Comparison of ENCODE assay signal across 8 mouse cellular contexts in genomic region chrX:82814618-82815017, GRCm38 (mm10).
DNase-seq lines count a peak whose midpoint lies in the region; ATAC-seq and TF ChIP-seq lines count a peak whose summit lies in the region.

No protein-coding gene starts in this region.

- no peaks in the 10 kb centered on the region for H3K36me3 ChIP-seq in lung, embryonic 14.5 days (ENCODE audit: insufficient read depth)

- H3K27ac ChIP-seq in lung, embryonic 14.5 days (ENCODE audit: low read depth) = no peak overlapping the region

- H3K27me3 ChIP-seq in lung, embryonic 14.5 days (ENCODE audit: insufficient read depth, low read length) = no peaks in the 10 kb centered on the region

- ATAC-seq in lung, embryonic 14.5 days (ENCODE audit: insufficient read depth) = no peak

- H3K9ac ChIP-seq in lung, embryonic 14.5 days = no peak overlapping the region; the same call in 1 of the 2 replicates

- DNase-seq in lung, embryonic 14.5 days = no peak
- no peak for DNase-seq in lung, postnatal 36 days
- peak; percentile 2 for DNase-seq in forelimb bud, embryonic 11.5 days (ENCODE audit: low read depth, low spot score)
- peak; percentile 3 for DNase-seq in left cerebral cortex, postnatal 4 days
- peak; percentile 0 for DNase-seq in skeletal muscle tissue, adult 2 months (ENCODE audit: low read depth, low spot score)
- DNase-seq in cerebellum, adult 11 months = no peak
- DNase-seq in adrenal gland, postnatal 4 days (ENCODE audit: low spot score in 2 of 2) = no peak
- DNase-seq in kidney, adult 9 months = no peak

- H3K4me3 ChIP-seq in lung, embryonic 14.5 days (ENCODE audit: low read depth, low read length) = peak overlapping the region; percentile 18

- WGBS in lung, embryonic 14.5 days = 17% methylated on average over 11 of the region's 11 CpGs

- H3K4me1 ChIP-seq in lung, embryonic 14.5 days (ENCODE audit: insufficient read depth) = no peaks in the 10 kb centered on the region

- TF ChIP-seq CTCF in lung, embryonic 14.5 days (IDR thresholded peaks at IDR 0.05; ENCODE audit: low read depth) = no peak

- peak overlapping the region; percentile 50 for H3K4me2 ChIP-seq in lung, embryonic 14.5 days

- intact Hi-C loops in left cerebral cortex, postnatal 4 days (cut with DNase I) = loop anchor here (10.0 kb wide), 1 partner anchor 930 kb away; no protein-coding TSS in a partner anchor

- H3K9me3 ChIP-seq in lung, embryonic 14.5 days (ENCODE audit: low read depth, low read length) = no peaks in the 10 kb centered on the region

Comparison
In these comparisons a context has a peak if more than half of its experiments do, and no peak if none do; other contexts are left out.
1. DNase-seq: peak in forelimb bud, embryonic 11.5 days (single experiment), left cerebral cortex, postnatal 4 days (single experiment) and skeletal muscle tissue, adult 2 months (single experiment); none in lung, embryonic 14.5 days (single experiment), lung, postnatal 36 days (single experiment), cerebellum, adult 11 months (single experiment), adrenal gland, postnatal 4 days (0 of 2) and kidney, adult 9 months (single experiment).